Mouse (Mus musculus): ENCODE measurements around the gene Moxd1. TPM values are rescaled to one million over a fixed set of nuclear protein-coding genes. Genes with fewer than 3 reads are reported as not detected.

The Moxd1 gene
- polyA plus RNA-seq (2015; fragmentation: Nextera tagmentation; extraction: Ambion mirVana) = 2.3 and 2.4 TPM in 2 replicates

DNA sequence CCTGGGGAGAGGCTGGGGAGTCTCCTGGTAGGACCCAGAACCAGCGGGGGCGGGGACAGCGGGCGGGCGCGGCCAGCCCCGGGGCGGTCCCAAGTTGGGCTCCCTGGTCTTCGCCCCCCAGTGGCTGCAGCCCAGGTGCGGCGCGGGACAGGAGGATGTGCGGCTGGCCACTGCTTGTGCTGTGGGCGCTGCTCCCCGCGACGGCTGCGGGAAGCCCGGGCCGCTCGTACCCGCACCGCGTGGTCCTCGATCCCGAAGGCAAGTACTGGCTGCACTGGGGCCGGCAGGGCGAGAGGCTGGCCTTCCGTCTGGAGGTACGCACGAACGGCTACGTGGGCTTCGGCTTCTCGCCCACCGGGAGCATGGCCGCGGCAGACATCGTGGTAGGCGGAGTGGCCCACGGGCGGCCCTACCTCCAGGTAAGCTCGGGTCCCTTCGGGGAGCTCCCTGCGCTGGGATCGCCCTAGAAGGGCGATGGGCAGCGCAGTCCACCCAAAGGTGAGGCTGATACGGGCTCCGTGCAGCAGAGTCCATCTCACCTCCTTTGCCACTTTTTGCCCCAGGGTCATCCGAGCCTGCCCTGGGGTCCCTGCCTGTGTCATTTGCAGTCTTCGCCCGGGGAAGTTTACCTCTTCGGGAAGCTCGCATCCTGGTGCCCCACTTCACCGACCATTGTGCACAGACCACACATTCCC, at the start of gene Moxd1:
Moxd1 (plus strand) TSS at position 69 of the 695 bp plus-strand sequence.
- no peaks in the 10 kb centered on the region for H3K9me3 ChIP-seq (ENCODE audit: low read length)
- H3K4me1 ChIP-seq (ENCODE audit: insufficient read depth, low read depth, low read length) = peaks cover 5% of the 10 kb centered on the region; the same call in 1 of the 2 replicates
- H3K4me2 ChIP-seq (replicated peaks; ENCODE audit: low read depth, low read length) = peak within 1 kb of the TSS; percentile 70
- H3K9ac ChIP-seq (replicated peaks; ENCODE audit: low read depth) = no peak within 1 kb of the TSS
- no peak within 1 kb of the TSS for H3K27ac ChIP-seq (ENCODE audit: low read length)
- DNase-seq (ENCODE audit: low spot score) (peak; percentile 35), ATAC-seq (peak; percentile 62)
- TF ChIP-seq CTCF (IDR thresholded peaks at IDR 0.05) = peak; percentile 50
- TF ChIP-seq EP300 (IDR thresholded peaks at IDR 0.05) = no peak
- peak within 1 kb of the TSS; percentile 38 for H3K4me3 ChIP-seq (ENCODE audit: low read depth, low read length)
- under 1% methylated on average over 42 of the region's 56 CpGs for WGBS
- peaks cover 3% of the 10 kb centered on the region; the same call in 1 of the 2 replicates for H3K27me3 ChIP-seq (replicated peaks; ENCODE audit: insufficient read depth, low read length)
- H3K36me3 ChIP-seq (ENCODE audit: insufficient read depth, low read length) = no peaks in the 10 kb centered on the region

DNA sequence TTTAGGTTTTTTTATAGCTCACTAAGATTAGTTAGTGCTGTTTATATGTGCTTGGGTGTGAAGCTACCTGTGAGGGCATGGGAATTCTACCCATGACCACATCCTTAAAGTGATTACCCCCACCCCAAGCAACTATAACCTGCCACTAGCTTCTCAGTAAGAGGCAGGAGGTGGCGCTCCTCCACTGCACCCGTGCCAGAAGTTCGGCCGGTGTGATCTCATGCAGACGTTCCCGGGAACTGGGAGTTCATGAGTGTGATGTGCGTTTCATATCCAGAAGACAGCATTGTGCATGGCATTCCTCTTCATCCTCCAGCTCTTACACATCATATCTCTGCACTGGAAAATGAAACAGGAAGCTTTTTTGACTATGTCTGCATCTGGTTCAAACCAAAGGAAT, 32.9 kb upstream of the Moxd1 start:
- WGBS = 44% methylated on average over 7 of the region's 7 CpGs
- DNase-seq (ENCODE audit: low spot score) = no peak

GRCm38 (mm10) chr10:24191977-24192376, 31.3 kb upstream of the Moxd1 start:
- no peak overlapping the region for H3K9ac ChIP-seq (replicated peaks; ENCODE audit: low read depth)
- WGBS = 60% methylated on average over 1 of the region's 1 CpGs
- H3K27ac ChIP-seq (ENCODE audit: low read length) = no peak overlapping the region
- no peaks in the 10 kb centered on the region for H3K9me3 ChIP-seq (ENCODE audit: low read length)
- DNase-seq (ENCODE audit: low spot score) (peak; percentile 28), ATAC-seq (no peak)
- H3K4me2 ChIP-seq (replicated peaks; ENCODE audit: low read depth, low read length) = no peak overlapping the region
- H3K36me3 ChIP-seq (ENCODE audit: insufficient read depth, low read length) = no peaks in the 10 kb centered on the region
- no peaks in the 10 kb centered on the region for H3K27me3 ChIP-seq (replicated peaks; ENCODE audit: insufficient read depth, low read length)
- TF ChIP-seq EP300 (IDR thresholded peaks at IDR 0.05) = no peak
- peak; percentile 65 for TF ChIP-seq CTCF (IDR thresholded peaks at IDR 0.05)
- no peaks in the 10 kb centered on the region for H3K4me1 ChIP-seq (ENCODE audit: insufficient read depth, low read depth, low read length)
- no peak overlapping the region for H3K4me3 ChIP-seq (ENCODE audit: low read depth, low read length)

More for the DNA sequence above, 32.9 kb upstream of the Moxd1 start:
- Histone ChIP-seq H3K4me3 (ENCODE audit: low read depth, low read length) (no peak overlapping the region), H3K4me1 (ENCODE audit: insufficient read depth, low read depth, low read length) (no peaks in the 10 kb centered on the region), H3K9ac (replicated peaks; ENCODE audit: low read depth) (no peak overlapping the region), H3K9me3 (ENCODE audit: low read length) (no peaks in the 10 kb centered on the region), H3K27me3 (replicated peaks; ENCODE audit: insufficient read depth, low read length) (no peaks in the 10 kb centered on the region), H3K36me3 (ENCODE audit: insufficient read depth, low read length) (peaks cover 9% of the 10 kb centered on the region; the same call in 1 of the 2 replicates), H3K27ac (ENCODE audit: low read length) (no peak overlapping the region), H3K4me2 (replicated peaks; ENCODE audit: low read depth, low read length) (no peak overlapping the region)
- TF ChIP-seq EP300 (IDR thresholded peaks at IDR 0.05) (no peak), CTCF (IDR thresholded peaks at IDR 0.05) (peak; percentile 39; the same call in 1 of the 2 replicates)
- ATAC-seq = no peak

GRCm38 (mm10) chr10:24199303-24199702, 24.0 kb upstream of the Moxd1 start:
- Histone ChIP-seq H3K9me3 (ENCODE audit: low read length) (no peaks in the 10 kb centered on the region), H3K27me3 (replicated peaks; ENCODE audit: insufficient read depth, low read length) (no peaks in the 10 kb centered on the region), H3K4me3 (ENCODE audit: low read depth, low read length) (no peak overlapping the region), H3K4me2 (replicated peaks; ENCODE audit: low read depth, low read length) (no peak overlapping the region), H3K36me3 (ENCODE audit: insufficient read depth, low read length) (no peaks in the 10 kb centered on the region), H3K4me1 (ENCODE audit: insufficient read depth, low read depth, low read length) (no peaks in the 10 kb centered on the region), H3K9ac (replicated peaks; ENCODE audit: low read depth) (no peak overlapping the region), H3K27ac (ENCODE audit: low read length) (no peak overlapping the region)
- TF ChIP-seq EP300 (IDR thresholded peaks at IDR 0.05) (no peak), CTCF (IDR thresholded peaks at IDR 0.05) (no peak)
- DNase-seq (ENCODE audit: low spot score) = no peak
- WGBS = 58% methylated on average over 12 of the region's 12 CpGs
- ATAC-seq = no peak

- Histone ChIP-seq H3K4me2 (replicated peaks; ENCODE audit: low read depth, low read length) (no peak overlapping the region), H3K4me3 (ENCODE audit: low read depth, low read length) (no peak overlapping the region), H3K9me3 (ENCODE audit: low read length) (no peaks in the 10 kb centered on the region), H3K4me1 (ENCODE audit: insufficient read depth, low read depth, low read length) (no peaks in the 10 kb centered on the region), H3K36me3 (ENCODE audit: insufficient read depth, low read length) (no peaks in the 10 kb centered on the region), H3K27me3 (replicated peaks; ENCODE audit: insufficient read depth, low read length) (no peaks in the 10 kb centered on the region), H3K27ac (ENCODE audit: low read length) (no peak overlapping the region), H3K9ac (replicated peaks; ENCODE audit: low read depth) (no peak overlapping the region)
- no peak for TF ChIP-seq EP300 (IDR thresholded peaks at IDR 0.05)
- TF ChIP-seq CTCF (IDR thresholded peaks at IDR 0.05) = no peak
- WGBS = 90% methylated on average over 3 of the region's 3 CpGs
- DNase-seq (ENCODE audit: low spot score) (no peak), ATAC-seq (no peak)
Observed at GRCm38 (mm10) chr10:24200099-24200498, 23.2 kb upstream of the Moxd1 start.

GRCm38 (mm10) chr10:24210075-24210474, 13.2 kb upstream of the Moxd1 start:
- no peak overlapping the region for H3K27ac ChIP-seq (ENCODE audit: low read length)
- H3K4me1 ChIP-seq (ENCODE audit: insufficient read depth, low read depth, low read length) = no peaks in the 10 kb centered on the region
- H3K9ac ChIP-seq (replicated peaks; ENCODE audit: low read depth) = no peak overlapping the region
- H3K36me3 ChIP-seq (ENCODE audit: insufficient read depth, low read length) = no peaks in the 10 kb centered on the region
- H3K9me3 ChIP-seq (ENCODE audit: low read length) = no peaks in the 10 kb centered on the region
- no peak overlapping the region for H3K4me2 ChIP-seq (replicated peaks; ENCODE audit: low read depth, low read length)
- ATAC-seq = no peak
- no peak for DNase-seq (ENCODE audit: low spot score)
- 75% methylated on average over 6 of the region's 6 CpGs for WGBS
- H3K27me3 ChIP-seq (replicated peaks; ENCODE audit: insufficient read depth, low read length) = no peaks in the 10 kb centered on the region
- no peak for TF ChIP-seq EP300 (IDR thresholded peaks at IDR 0.05)
- TF ChIP-seq CTCF (IDR thresholded peaks at IDR 0.05) = no peak
- no peak overlapping the region for H3K4me3 ChIP-seq (ENCODE audit: low read depth, low read length)

Data from lung, postnatal 0 days (tissue).